Mouse (Mus musculus) embryo, embryonic 10 days (tissue): ENCODE measurements around the gene 1520401A03Rik.
"Not testable (repeated sequence)": the region's sequence is repeated elsewhere in the genome, so short reads cannot be mapped to it uniquely, and the experiment has no call there.

Experiments
- DNase-seq: peaks from one replicate; pipeline ENCODE4 v3.0.0-alpha.2; 2015; ENCODE audit warnings: low spot score

Gene 1520401A03Rik

GRCm38 (mm10) chr17:23722376-23723125, at the start of gene 1520401A03Rik:
TSS of gene 1520401A03Rik (minus strand) at chr17:23722783.
- no peak for DNase-seq

GRCm38 (mm10) chr17:23772219-23772556, 49.6 kb upstream of the 1520401A03Rik start:
- not testable (repeated sequence) for DNase-seq

DNA sequence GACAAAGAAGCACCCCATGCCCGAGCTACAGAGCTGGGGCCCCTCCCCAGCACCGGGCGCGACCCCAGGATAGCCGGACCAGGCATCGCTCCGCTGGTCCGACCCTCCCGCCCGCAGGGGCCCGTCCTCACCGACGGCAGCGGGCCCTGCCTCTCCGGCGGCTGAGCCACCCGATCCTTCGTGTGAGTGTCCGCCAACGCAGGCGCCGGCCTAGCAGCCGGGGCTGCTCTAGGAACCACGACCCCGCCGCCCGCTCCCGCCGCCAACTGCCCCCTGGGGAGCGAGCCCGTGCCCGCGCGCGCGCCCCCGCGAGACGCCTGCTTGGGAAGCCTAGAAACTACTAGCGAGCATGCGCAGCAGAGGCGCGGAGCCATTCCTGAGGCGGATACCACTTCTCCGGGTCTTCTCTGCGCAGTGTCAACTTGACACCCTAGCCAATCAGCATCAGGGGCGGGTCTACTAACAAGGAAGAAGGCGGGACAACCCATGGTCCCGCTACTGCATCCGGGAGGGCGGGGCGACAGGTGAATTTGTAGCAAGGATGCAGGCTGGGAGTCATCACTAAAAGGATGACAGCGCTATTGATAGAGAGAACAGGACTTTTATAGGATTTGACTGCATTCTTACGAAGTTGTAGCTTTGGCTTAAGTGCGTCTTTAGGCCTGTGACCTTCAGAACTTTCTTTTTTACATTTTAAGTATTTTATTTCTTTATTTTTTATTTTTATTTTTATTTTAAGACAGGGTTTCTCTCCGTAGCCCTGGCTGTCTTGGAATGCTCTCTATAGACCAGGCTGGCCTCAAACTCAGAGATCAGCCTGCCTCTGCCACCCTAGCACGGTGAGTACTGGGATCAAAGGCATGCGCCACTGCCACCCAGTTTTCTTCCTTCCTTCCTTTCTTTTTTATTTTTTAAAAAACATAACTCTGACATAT, 49.0 kb upstream of the 1520401A03Rik start, which contains the start of gene Flywch1:
Gene Flywch1 (minus strand): TSS at position 319 of the 935 bp plus-strand sequence.
- DNase-seq: peak; percentile 98

- DNase-seq: peak; percentile 68
Observed at GRCm38 (mm10) chr17:23770896-23771283, 48.3 kb upstream of the 1520401A03Rik start.

DNA sequence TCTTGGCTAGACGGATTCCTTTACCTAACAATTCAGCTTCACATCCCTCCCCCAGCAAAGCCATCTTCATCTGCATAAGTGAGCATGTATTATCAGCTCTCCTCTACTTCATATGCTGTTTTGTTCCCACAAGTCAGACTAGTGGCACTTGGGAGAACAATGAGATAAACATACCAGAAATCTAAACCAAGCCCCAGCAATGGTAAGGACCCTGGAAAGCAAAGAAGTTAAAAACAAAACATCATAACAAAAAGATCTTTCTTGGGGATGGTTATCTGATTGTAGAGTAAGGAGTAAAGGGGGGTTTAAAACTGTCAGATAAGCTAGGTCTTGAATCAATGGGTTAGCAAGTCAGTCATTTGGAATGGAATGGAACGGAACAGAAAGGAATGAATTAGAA, 47.9 kb upstream of the 1520401A03Rik start:
- DNase-seq: no peak

DNA sequence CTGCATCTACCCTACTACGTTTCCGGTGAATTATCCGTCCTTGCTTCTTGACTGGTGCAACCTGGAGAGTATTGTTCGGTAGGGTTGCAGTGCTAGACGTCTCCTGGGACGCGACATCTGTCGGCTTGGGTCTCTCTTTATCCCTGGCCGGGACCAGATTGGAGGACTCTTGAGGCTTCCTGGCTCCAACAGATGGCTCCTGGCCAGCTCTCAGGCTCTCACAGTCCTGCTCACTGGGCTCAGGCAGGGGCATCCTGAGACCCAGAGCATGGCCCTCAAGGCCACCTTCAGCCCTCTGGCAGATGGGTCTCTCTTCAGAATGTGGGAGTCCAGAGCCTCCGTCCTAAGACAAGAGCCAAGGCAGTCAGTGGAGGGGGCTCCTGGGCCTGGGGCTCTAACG, 40.4 kb upstream of the 1520401A03Rik start:
- no peak for DNase-seq

DNA sequence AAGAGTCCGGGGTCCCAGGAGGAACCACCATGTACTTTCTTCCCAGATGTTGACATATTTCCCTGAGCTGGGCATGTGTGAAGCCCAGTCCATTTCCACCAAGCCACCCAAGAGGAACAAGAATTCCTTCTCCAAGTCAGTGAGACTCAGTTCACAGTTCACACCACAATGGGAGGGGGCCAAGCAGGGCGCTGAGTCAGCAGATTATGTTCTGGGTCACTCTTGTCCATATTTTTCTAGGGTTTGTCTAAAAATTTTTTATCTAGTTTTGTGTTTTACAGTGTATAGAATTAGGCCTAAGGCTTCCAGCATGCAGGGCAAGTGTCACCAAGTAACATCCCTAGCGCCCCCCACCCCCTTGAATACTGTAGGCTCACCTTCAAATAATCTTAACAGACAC, 38.6 kb upstream of the 1520401A03Rik start:
- DNase-seq: no peak

DNA sequence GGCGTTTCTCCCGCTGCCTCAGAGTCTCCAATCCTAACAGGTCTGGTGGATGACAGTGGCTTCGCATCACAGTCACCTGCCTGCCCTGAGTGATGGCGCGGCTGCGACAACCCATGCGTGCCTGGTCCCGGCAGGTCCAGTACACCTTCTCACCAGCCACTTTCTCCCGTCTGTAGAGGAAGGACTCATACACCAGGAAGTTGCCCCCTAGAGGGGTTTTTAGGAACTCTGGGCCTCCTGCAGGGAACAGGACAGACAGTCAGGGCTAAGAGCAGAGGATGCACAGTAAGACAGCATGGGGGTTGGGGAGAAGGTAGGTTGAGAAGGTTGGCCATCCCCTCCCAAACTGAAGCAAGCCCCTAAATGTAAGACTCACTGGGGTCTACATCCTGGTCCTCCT, 37.6 kb upstream of the 1520401A03Rik start:
- DNase-seq: no peak

GRCm38 (mm10) chr17:23758801-23759200, 36.2 kb upstream of the 1520401A03Rik start:
- DNase-seq: no peak

GRCm38 (mm10) chr17:23757581-23757980, 35.0 kb upstream of the 1520401A03Rik start:
- no peak for DNase-seq

DNA sequence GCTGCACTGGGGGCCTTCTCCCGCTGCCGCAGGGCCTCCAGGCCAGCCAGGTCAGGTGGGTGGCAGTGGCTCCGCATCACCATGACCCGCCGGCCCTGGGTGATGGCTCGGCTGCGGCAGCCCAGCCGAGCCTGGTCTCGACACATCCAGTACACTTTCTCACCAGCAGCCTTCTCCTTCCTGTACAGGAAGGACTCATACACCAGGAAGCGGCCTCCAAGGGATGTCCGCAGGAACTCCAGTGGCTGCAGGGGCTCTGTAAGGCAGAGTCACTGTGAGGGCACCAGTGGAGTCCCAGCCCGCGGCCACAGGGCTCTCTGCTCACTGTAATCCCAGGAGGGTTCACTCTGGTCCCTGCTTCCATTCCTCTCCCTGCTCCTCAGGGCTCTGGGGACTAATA, 33.1 kb upstream of the 1520401A03Rik start:
- DNase-seq: no peak

GRCm38 (mm10) chr17:23749400-23750191, 27.0 kb upstream of the 1520401A03Rik start:
- DNase-seq: no peak

DNA sequence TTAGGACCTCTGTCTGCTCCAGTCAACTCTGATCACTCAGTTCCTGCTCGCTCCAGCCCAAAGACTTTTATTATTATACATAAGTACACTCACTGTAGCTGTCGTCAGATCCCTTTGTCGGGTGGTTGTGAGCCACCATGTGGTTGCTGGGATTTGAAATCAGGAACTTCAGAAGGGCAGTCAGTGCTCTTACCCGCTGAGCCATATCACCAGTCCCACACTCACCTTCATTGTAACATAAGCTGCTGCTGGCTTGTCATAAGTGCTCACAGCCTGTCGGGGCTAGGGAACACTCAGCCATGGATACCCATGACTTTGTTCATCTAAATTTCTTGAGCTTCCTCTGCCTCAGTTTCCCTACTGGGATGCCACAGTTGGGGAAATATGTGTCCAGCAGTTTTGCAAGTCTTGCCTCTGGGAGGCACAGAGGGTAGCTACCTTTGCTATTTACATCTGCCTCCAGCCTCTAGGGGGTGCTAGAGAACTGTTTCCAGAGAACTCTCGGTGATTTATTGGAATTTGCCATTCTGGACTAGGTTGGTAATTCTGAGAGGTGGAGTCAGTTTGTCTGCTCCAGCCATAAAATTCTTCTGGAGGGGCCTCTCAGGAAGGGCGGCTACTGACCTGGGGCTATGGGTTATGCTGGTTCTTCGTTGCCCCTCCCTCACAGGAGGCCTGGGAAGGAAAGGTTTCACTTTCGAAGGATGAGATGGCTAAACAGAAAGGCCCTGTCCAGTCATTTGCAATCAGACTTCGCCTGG, 26.2 kb upstream of the 1520401A03Rik start:
- peak; percentile 84 for DNase-seq

- no peak for DNase-seq
Observed at GRCm38 (mm10) chr17:23748026-23748425, 25.4 kb upstream of the 1520401A03Rik start.

GRCm38 (mm10) chr17:23747471-23747870, 24.9 kb upstream of the 1520401A03Rik start:
- DNase-seq: no peak

GRCm38 (mm10) chr17:23746767-23747166, 24.2 kb upstream of the 1520401A03Rik start:
- DNase-seq: peak; percentile 4

- peak; percentile 35 for DNase-seq
Observed at GRCm38 (mm10) chr17:23746311-23746710, 23.7 kb upstream of the 1520401A03Rik start.

DNA sequence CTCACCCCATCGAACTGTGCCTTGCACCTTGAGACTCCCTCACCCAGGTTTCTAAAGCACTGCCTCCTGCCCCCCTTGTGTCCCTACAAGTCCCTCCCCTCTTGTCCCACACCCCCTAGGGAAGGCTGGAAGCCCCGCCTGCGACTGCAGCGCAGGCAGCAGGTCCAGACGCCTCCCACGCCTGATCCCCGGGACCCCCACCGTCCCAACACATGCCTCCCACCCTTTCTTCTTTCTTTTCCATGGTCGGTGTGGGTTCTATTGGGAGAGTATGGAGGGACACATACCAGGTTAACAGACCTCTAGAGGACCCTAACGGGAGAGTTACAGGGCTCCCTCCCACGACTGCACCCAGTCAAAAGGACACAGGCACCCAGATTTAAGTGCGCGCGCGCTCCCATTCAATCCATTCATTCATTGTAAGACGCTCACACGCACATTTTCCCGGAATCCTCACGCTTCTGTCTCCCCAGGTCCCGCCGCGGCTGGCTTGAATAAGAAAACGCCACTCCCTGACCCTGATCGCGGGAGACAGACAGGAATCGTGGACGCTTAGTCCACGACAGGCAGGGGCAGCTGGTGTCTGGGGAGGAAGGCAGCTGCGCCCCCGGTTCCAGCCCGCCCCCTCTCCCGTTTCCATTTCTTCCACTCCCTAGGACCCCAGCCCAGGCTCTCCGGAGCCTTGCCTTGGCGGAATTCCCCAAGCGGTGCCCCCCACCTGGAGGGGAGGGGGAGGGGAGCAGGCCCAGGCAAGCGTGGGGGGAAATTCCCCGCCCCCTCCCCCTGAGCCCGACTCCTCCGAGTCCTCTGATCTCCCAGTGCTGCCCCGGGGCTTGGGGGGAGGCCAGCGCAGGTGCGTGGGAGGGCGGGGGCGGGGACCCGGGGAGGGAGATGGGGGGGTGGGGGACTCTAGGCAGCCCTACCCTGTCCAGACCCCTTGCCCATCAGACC, 23.0 kb upstream of the 1520401A03Rik start, which contains the start of gene Kremen2:
Gene Kremen2 (minus strand): TSS at position 533 of the 951 bp plus-strand sequence.
- peak; percentile 27 for DNase-seq

- peak; percentile 5 for DNase-seq
Observed at GRCm38 (mm10) chr17:23744651-23745050, 22.1 kb upstream of the 1520401A03Rik start.

GRCm38 (mm10) chr17:23744076-23744475, 21.5 kb upstream of the 1520401A03Rik start:
- DNase-seq: peak; percentile 5
